Mouse (Mus musculus) liver, postnatal 0 days (tissue): ENCODE data around the gene Plpp3.

Experiments used
- CTCF ChIP-seq: sonication (generic); IDR thresholded peaks from 2 replicates; pipeline ENCODE4 v1.5.1; 2016; ENCODE audit warnings: antibody characterized with exemption, low read depth
- EP300 ChIP-seq: IDR thresholded peaks from 2 replicates; pipeline ENCODE4 v1.6.1; 2016; ENCODE audit warnings: antibody characterized with exemption, low read depth, mild to moderate bottlenecking

DNA sequence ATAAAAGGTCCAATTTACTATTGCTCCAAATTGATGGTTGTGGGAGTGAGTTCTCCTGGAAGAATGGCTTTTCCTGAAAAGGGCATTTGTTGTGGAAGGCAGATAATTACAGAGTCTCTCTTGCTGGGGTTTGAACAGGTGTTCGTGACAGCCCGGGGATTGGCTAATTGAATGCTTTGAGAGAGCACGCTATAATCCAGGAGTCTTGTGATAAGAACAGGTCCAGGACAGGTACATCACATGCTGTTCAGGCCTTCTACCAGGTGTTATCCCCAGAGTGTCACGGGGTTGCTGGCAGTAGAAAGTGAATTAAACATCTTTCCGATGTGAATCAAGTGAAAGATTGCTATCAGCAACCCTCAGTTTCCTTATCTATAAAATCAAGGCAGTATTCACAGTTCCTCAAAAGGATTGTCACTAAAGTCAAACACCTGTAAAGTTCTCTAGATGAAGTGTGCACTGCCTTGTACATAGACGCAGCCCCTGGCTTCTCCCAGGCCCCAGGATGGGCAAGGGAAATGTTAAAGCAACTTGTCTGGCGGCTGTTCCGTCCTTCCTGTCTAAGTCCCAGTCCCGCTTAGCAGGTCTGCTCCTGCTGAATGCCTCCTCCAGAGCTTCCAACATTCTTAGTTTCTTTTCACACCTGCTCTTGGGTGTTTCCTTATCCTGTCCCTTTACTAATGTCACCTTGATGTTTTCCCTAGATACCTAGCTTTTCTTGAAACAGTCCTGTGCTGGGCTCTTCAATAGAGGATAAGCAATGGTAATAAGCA lies 40.0 kb downstream of the Plpp3 start:
- TF ChIP-seq CTCF (no peak), EP300 (no peak)
